Mouse (Mus musculus): ENCODE measurements around the gene Skap2.

GRCm38 (mm10) chr6:52026281-52026680, 13.9 kb upstream of the Skap2 start:
- no peak for TF ChIP-seq CTCF (IDR thresholded peaks at IDR 0.05; ENCODE audit: low read depth, low read length)
- no peak for TF ChIP-seq POLR2A (IDR thresholded peaks at IDR 0.05; ENCODE audit: borderline replicate concordance, low read depth, low read length)

Data from bone marrow macrophage, adult 2 months (primary cell).